Mouse (Mus musculus): ENCODE measurements around the gene Opcml.

DNA sequence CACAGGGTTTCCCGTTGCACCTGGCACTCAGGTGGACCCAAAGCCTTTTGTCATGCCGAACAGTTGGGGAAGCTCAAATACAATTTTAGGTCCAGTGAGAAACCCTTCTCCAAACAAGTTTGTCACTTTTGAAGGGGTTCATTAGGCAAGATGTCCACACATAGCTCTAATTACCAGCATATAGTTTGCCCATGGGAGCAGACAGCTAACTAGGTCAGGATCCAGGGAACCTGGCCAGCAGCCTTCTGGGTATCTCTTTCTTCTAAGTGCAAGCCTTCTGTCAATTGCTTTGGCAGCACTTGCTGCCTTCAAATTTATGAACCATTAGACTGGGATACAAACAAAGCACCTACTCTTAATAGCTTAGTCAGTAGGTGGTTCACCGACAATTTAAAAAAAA lies 653.9 kb downstream of the Opcml start:
- no peak for TF ChIP-seq POLR2A (IDR thresholded peaks at IDR 0.05; ENCODE audit: borderline replicate concordance, insufficient read depth, low read length)
- no peak for TF ChIP-seq CTCF (IDR thresholded peaks at IDR 0.05; ENCODE audit: borderline replicate concordance, insufficient read depth, low read depth, low read length)

Data from cerebellum, adult 2 months (tissue).